Mouse (Mus musculus): ENCODE results near the gene Myo6.
A peak's percentile ranks its signal among the peaks of the same experiment; 100 is the strongest.
"Not testable (repeated sequence)": the region's sequence is repeated elsewhere in the genome, so short reads cannot be mapped to it uniquely, and the experiment has no call there.

Gene Myo6

DNA sequence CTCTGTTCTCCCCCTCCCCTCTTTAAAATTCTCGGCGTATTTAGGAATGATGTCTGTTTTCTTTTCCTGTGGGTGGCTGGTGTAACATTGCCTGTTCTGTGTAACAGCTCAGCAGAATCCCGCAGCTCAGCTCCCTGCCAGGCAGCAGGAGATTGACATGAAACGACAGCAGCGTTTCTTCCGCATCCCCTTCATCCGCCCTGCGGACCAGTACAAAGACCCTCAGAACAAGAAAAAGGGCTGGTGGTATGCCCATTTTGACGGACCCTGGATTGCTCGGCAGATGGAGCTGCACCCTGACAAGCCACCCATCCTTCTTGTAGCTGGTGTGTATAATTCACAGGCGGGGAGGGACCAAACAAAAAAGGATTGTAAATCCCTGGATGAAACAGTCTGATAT lies 142.0 kb downstream of the Myo6 start:
- DNase-seq = no peak

GRCm38 (mm10) chr9:80307629-80308028 lies 142.8 kb downstream of the Myo6 start:
- DNase-seq = no peak

GRCm38 (mm10) chr9:80313610-80314009 lies 148.8 kb downstream of the Myo6 start:
- no peak for DNase-seq

- no peak for DNase-seq
Measured at GRCm38 (mm10) chr9:80315922-80316321, 151.1 kb downstream of the Myo6 start.

GRCm38 (mm10) chr9:80318027-80318426 lies 153.2 kb downstream of the Myo6 start:
- DNase-seq = no peak

DNA sequence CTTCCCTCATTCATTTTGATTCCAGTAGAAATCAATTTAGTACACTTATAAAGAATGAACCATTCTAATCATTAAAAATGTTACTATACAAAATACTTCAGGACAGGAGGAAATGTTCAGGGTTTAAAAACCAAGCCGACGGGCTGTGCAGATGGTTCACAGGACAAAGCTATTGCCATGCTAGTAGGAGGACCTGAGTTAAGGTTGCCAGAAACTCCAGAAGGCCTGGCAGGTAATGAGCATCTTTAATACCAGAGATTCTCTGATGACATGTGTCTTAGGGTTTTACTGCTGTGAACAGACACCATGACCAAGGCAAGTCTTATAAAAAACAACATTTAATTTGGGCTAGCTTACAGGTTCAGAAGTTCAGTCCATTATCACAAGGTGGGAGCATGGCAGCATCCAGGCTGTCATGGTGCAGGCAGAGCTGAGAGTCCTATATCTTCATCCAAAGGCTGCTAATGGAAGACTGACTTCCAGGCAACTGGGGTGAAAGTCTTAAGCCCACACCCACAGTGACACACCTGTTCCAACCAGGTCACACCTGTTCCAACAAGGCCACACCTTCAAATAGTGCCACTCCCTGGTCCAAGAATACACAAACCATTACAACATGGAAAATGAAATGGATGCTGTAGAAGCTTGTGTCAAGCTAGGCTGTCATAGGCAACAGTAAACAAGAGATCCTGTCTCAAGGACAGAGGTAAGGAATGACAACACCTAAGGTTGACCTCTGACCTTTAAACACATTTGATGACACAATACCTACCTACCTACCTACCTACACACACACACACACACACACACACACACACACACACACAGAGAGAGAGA lies 156.4 kb downstream of the Myo6 start:
- not testable (repeated sequence) for DNase-seq

- peak in 1 of 2 experiments; percentile 24 for DNase-seq
Measured at GRCm38 (mm10) chr9:80332153-80332552, 167.3 kb downstream of the Myo6 start.

DNA sequence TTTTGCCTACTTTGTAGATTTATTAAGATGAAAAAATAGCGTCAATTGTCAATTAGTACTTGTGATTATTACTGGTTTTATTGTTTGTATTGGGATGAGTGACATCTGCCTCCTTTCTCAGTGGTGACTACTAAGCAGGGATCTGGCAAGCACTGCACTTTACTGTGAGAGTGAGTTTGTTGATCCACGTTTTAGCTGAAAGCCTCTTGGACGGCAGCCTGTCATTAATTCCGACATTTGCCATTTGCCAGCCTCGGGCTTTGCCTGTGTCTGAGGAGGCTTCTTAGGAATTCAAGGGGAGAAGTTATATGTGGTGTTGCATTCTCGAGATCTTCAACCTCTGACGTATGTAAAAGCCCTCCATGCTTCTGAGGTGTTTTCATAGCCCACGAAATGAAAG lies 168.6 kb downstream of the Myo6 start:
- no peak for DNase-seq

- no peak for DNase-seq
Measured at GRCm38 (mm10) chr9:80333998-80334605, 169.3 kb downstream of the Myo6 start.

DNA sequence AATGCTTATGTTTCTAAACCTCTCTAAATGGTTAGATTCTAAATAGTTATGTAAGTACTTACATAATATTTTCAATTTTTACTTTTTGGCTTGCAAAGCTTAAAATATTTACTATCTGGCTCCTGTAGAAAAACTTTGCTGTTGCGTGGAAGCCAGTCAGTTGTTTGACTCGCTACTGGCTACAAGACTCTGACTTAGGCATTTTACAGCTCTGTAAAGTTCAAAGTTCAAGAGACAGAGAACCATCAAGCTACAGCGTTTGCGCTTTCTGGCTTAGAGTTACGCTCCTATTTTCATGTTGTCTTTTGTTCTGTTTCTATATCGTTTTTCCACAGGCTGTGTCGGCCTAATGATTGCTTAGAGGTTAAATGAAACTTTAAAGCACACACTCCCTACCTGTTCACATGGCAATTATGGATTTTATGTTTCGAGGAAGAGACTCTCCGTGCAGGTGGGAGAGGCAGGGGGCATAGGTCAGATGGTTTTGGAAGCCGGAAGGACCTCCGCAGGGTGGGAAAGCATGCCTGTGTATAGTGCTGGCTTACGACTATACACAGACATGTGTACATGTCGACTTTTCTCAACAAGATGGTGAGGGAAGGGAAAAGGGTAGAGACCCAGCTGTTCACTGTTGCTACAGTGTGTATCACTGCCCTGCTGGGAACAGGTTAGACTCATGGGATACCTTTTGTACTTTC lies 171.0 kb downstream of the Myo6 start:
- no peak for DNase-seq

DNA sequence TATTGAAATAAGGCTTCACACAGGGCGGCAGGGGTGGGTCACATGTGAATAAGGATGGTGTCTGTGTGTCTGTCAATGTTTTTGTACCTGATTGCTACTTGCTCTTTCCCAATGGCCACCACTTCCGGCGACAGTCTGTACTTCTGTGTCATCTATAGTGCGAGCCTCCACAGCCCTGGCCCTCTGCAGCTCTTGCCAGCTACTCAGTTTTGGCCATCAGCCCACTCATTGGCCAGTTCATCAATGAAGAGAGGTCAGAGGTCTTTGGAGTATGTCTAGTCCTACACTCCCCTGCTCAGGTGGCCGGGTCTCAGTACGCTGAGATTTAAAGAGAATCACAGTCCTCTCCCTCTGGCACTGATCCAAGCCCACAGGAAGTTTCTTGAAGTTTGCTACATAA lies 173.2 kb downstream of the Myo6 start:
- DNase-seq = no peak

GRCm38 (mm10) chr9:80340927-80341326 lies 176.1 kb downstream of the Myo6 start:
- no peak for DNase-seq

- DNase-seq = no peak
Measured at GRCm38 (mm10) chr9:80341756-80342155, 176.9 kb downstream of the Myo6 start.

DNA sequence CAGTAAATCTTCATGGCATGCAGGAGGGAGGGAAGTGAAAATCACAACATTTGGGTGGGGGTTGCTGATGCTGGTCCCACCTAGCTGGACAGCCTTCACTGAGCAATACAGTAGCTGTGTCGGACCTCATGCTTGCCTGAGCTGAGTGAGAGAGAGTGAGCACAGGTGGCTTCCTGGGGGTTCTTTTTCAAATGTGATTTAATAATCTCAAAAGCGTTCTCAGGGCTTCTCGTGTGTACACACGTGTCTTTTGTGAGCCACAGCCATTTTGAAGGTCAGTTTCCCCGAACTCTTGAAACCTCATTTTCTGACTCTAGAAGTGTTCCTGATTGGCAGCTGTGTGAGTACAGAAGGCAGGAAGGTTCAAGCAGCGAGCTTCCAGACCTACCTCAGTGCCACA lies 177.7 kb downstream of the Myo6 start:
- DNase-seq = no peak

DNA sequence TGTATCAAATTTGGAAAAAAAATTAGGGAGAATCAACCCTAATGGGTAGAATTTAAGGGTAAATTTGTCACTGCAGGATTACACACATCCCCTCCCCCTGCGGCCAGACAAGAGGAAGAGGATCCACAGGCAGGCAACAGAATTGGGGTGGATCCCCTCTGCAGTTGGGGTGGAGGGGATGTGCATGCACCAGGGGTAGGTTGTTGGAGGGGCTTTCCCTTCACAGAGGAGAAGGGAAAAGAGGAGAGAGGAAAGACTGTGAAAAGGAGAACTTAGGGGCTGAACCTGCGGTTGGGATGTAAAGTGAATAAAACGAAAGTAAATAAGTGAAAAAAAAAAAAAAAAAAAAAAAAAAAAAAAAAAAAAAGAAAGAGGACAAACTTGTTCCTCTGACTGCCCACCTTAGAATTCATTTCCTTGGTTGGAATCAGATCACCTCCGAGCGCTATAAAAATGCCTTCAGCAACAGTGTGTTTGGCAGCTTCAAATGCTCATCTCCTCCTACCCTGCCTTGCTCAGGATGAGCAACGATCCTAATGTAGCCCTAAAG lies 179.7 kb downstream of the Myo6 start:
- DNase-seq = no peak

GRCm38 (mm10) chr9:80351295-80351677 lies 186.5 kb downstream of the Myo6 start:
- no peak for DNase-seq

DNA sequence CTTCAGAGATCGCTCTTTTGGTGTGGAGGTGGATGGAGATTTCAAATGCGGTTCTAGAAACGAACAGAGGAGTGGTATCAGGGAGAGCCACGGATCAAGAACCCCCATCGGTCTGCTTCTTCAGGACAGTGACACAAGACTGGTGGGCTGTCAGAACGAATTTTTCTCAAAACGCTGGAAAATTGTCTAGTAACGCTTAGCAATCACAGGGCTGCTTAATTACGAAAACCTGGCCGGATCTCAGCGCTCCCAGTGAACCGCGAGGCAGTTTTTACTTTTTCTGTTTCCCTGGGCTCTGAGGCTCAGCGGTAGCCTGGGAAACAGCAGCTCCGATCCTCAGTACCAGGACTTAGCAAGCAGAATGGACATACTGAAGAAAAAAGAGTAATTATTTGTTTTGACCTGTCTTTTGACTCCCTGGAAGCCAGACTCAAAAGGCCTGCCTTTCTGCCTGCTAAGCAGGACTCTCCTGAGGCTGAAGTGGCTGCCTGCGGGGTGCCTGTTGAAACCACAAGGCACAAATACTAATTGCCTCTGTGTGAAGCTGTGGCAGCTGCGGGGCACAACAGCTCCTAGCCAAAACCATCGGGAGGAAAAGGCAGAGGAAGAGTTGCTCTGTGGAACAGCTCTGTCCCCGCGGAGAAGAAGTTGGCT lies 187.0 kb downstream of the Myo6 start:
- no peak for DNase-seq

DNA sequence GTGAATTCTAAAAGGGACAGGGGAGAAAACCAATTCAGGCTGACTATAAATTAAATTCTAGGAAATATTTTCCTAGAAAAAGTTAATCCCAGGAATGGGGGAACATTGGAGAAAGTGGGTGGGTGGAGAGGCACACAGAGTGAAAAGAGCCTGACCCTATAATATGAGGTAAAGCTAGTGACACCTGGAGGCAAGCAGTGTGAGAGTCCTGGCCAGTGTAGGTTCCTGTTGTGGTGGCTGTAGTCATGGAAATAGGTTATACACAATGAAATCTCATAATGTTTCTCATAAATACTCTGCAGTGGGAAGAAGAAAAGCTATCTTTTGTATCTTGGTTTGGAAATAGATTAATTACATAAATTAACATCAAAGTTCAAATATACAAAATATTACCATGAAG lies 195.2 kb downstream of the Myo6 start:
- no peak for DNase-seq
